Mouse (Mus musculus) T-helper 17 cell (primary cell): Measurements from ENCODE around the gene Mdp1.

Experiments
- in situ Hi-C, 2 experiments: fragments of 300-600 bp; cut with MboI, MseI; formaldehyde crosslinking; loops; 1 replicate in 1 of 2; 2 replicates in 1 of 2; pipeline ENCODE4 v1.15.1; 2025; ENCODE audit warnings: high pct_unique_total_duplicates in 2 of 2

Gene Mdp1

GRCm38 (mm10) chr14:55643060-55643907 lies 17.0 kb downstream of the Mdp1 start, which contains the start of gene Tm9sf1:
Gene Tm9sf1 (minus strand): TSS chr14:55643806.
- in situ Hi-C loops: no loop called here

- in situ Hi-C loops: no loop called here
Measured at GRCm38 (mm10) chr14:55642679-55643059, 17.6 kb downstream of the Mdp1 start.

GRCm38 (mm10) chr14:55641291-55641690 lies 19.0 kb downstream of the Mdp1 start:
- in situ Hi-C loops: no loop called here

- in situ Hi-C loops: no loop called here
Measured at GRCm38 (mm10) chr14:55640816-55641215, 19.5 kb downstream of the Mdp1 start.

GRCm38 (mm10) chr14:55637795-55638194 lies 22.5 kb downstream of the Mdp1 start, which contains the start of gene Gm49378:
Gene Gm49378 (minus strand): TSS chr14:55637895.
- in situ Hi-C loops: loop anchor here in 1 of 2 experiments (5.0 kb wide), 1 partner anchor 85 kb away; the partner anchor contains the start of gene Rabggta

GRCm38 (mm10) chr14:55635523-55636007 lies 24.7 kb downstream of the Mdp1 start, which contains the start of gene Ipo4:
Gene Ipo4 (minus strand): TSS chr14:55635957.
- in situ Hi-C loops: loop anchor here in 1 of 2 experiments (5.0 kb wide), 1 partner anchor 87 kb away; the partner anchor contains the start of gene Rabggta

- in situ Hi-C loops: loop anchor here in 1 of 2 experiments (5.0 kb wide), 1 partner anchor 87 kb away; the partner anchor contains the start of gene Rabggta
Measured at GRCm38 (mm10) chr14:55634874-55635522, 25.3 kb downstream of the Mdp1 start.

- in situ Hi-C loops: no loop called here
Measured at GRCm38 (mm10) chr14:55629312-55629711, 31.0 kb downstream of the Mdp1 start.

- in situ Hi-C loops: no loop called here
Measured at GRCm38 (mm10) chr14:55628077-55628827, 32.1 kb downstream of the Mdp1 start.

GRCm38 (mm10) chr14:55618486-55619195 lies 41.7 kb downstream of the Mdp1 start:
- in situ Hi-C loops: no loop called here

GRCm38 (mm10) chr14:55617822-55618221 lies 42.5 kb downstream of the Mdp1 start, which contains the start of gene Rec8:
Gene Rec8 (plus strand): TSS chr14:55618037.
- in situ Hi-C loops: no loop called here

- in situ Hi-C loops: no loop called here
Measured at GRCm38 (mm10) chr14:55616844-55617243, 43.5 kb downstream of the Mdp1 start.

- in situ Hi-C loops: no loop called here
Measured at GRCm38 (mm10) chr14:55615876-55616275, 44.4 kb downstream of the Mdp1 start.

GRCm38 (mm10) chr14:55614565-55615178 lies 45.6 kb downstream of the Mdp1 start:
- in situ Hi-C loops: no loop called here

- in situ Hi-C loops: no loop called here
Measured at GRCm38 (mm10) chr14:55613346-55613745, 47.0 kb downstream of the Mdp1 start.

GRCm38 (mm10) chr14:55608339-55608738 lies 52.0 kb downstream of the Mdp1 start:
- in situ Hi-C loops: no loop called here
